Mouse (Mus musculus): ENCODE results near the gene 4931428F04Rik. TPM values are rescaled to one million over a fixed set of nuclear protein-coding genes. Genes with fewer than 3 reads are reported as not detected.

The 4931428F04Rik gene
- polyA plus RNA-seq, 1 experiment from 2014 or later = 17.9 TPM

DNA sequence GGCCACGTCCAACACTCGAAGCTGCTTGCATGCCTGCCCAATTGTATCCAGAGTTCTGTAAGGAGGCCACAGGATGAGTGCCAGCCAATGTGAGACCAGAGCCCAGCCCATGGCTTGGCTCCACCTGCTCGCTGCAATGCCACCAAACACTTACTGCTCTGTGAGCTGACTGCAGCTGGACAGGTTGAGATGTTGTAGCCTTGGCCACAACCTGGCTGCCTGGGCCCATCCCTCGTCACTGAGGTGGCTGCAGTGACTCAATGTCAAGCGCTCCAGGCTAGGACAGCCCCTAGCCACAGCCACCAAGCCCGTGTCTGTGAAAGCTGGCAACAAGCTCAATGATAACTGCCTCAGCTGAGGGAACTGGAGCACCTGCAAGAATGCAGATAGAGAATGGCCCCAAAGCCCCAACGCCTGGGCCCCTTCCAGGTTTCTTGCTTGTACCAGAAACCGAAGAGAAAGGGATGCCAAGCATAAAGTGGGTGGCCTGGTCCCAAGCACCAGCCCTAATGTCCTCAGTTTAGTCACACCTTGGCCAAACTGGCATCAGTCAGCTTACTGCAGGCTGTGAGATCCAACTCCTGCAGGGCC is 23.3 kb upstream of the 4931428F04Rik start:
- Histone ChIP-seq H3K4me3 (ENCODE audit: low read depth, low read length) (no peak overlapping the region), H3K27me3 (ENCODE audit: control insufficient read depth, insufficient read depth, low read length) (no peaks in the 10 kb centered on the region), H3K4me1 (ENCODE audit: control insufficient read depth, insufficient read depth, low read length) (no peaks in the 10 kb centered on the region), H3K27ac (replicated peaks; ENCODE audit: low read depth, low read length) (no peak overlapping the region), H3K36me3 (ENCODE audit: control insufficient read depth, insufficient read depth, low read length) (peaks cover 17% of the 10 kb centered on the region), H3K9me3 (ENCODE audit: control insufficient read depth, low read length) (no peaks in the 10 kb centered on the region), H3K4me2 (ENCODE audit: low read depth, severe bottlenecking) (no peak overlapping the region), H3K9ac (ENCODE audit: low read length) (no peak overlapping the region)
- ATAC-seq (ENCODE audit: insufficient number of reproducible peaks, low FRiP score, low TSS enrichment, low read depth) (no peak), DNase-seq (ENCODE audit: low spot score) (no peak)
- 87% methylated on average over 8 of the region's 8 CpGs for WGBS

DNA sequence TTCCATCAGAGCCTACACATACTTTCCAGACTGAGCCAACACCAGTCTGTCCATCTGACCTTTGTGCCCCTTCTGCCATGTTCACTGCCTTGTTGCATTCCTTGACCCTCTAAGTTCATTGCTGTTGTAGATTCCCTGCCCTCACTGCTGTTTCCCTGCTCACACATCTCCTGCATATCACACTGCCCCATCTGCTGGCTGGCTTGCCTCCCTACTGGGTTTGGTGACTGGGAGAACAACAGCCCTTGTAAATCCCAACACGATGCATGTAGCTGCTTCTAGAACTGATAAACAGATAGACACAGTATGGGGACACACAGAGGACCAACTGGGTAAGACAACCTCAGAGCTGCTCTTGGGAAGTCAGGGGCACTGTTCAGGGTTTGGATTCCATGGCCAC is 22.1 kb upstream of the 4931428F04Rik start:
- H3K4me1 ChIP-seq (ENCODE audit: control insufficient read depth, insufficient read depth, low read length) = no peaks in the 10 kb centered on the region
- ATAC-seq (ENCODE audit: insufficient number of reproducible peaks, low FRiP score, low TSS enrichment, low read depth) (no peak), DNase-seq (ENCODE audit: low spot score) (no peak)
- H3K4me3 ChIP-seq (ENCODE audit: low read depth, low read length) = no peak overlapping the region
- 88% methylated on average over 1 of the region's 1 CpGs for WGBS
- no peaks in the 10 kb centered on the region for H3K27me3 ChIP-seq (ENCODE audit: control insufficient read depth, insufficient read depth, low read length)
- no peak overlapping the region for H3K4me2 ChIP-seq (ENCODE audit: low read depth, severe bottlenecking)
- H3K9me3 ChIP-seq (ENCODE audit: control insufficient read depth, low read length) = no peaks in the 10 kb centered on the region
- peaks cover 19% of the 10 kb centered on the region for H3K36me3 ChIP-seq (ENCODE audit: control insufficient read depth, insufficient read depth, low read length)
- no peak overlapping the region for H3K9ac ChIP-seq (ENCODE audit: low read length)
- no peak overlapping the region for H3K27ac ChIP-seq (replicated peaks; ENCODE audit: low read depth, low read length)

DNA sequence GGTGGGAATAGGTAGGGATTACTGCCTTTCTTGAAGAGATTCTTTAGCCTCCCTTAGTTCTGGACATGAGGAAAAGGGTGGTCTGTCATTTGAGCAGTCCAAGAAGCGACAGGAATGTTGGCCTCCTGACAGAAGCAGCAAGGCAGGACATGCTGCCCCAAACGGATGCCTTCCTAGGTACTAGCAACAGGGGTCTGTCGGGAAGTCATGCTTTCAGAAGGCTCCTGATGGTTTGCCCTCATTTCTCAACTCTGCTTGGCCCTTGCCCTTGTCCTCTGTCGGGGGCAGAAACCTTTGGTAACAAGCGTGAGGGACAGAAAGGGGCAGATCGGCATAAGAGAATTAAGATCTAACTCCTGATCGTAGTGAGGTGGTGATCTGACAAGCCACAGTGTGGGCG is 20.5 kb upstream of the 4931428F04Rik start:
- no peak for ATAC-seq (ENCODE audit: insufficient number of reproducible peaks, low FRiP score, low TSS enrichment, low read depth)
- Histone ChIP-seq H3K27ac (replicated peaks; ENCODE audit: low read depth, low read length) (no peak overlapping the region), H3K4me1 (ENCODE audit: control insufficient read depth, insufficient read depth, low read length) (peaks cover 12% of the 10 kb centered on the region), H3K27me3 (ENCODE audit: control insufficient read depth, insufficient read depth, low read length) (no peaks in the 10 kb centered on the region), H3K9ac (ENCODE audit: low read length) (no peak overlapping the region), H3K4me2 (ENCODE audit: low read depth, severe bottlenecking) (no peak overlapping the region), H3K36me3 (ENCODE audit: control insufficient read depth, insufficient read depth, low read length) (peaks cover 16% of the 10 kb centered on the region), H3K4me3 (ENCODE audit: low read depth, low read length) (no peak overlapping the region), H3K9me3 (ENCODE audit: control insufficient read depth, low read length) (no peaks in the 10 kb centered on the region)
- WGBS = 87% methylated on average over 8 of the region's 8 CpGs
- no peak for DNase-seq (ENCODE audit: low spot score)

DNA sequence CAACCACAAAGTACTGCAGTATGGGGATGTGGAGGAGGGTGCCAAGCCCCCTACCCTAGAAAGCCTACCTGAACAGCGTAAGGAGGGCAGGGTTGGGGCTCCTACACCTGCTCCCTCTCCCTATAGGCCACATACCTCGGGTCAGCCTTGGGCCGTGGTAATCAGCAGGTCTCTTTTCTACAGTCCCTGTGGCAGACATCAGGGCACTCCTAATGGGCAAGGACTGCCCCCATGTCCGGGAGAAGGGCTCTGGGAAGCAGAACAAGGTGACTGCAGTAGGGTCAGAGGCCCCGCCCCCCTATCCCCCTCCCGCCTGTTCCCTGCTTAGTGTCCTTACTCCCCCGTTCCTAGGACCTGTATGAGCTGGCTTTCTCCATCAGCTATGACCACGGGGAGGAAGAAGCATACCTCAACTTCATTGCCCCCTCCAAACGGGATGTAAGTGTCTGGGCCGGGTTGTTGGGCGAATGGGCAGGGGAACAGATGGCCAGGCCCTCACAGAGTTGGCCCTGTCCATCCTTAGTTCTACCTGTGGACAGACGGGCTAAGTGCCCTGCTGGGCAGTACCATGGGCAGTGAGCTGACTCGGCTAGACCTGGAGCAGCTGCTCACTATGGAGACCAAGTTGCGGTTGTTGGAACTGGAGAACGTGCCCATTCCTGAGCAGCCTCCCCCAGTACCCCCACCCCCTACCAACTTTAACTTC is 19.6 kb upstream of the 4931428F04Rik start:
- ATAC-seq (ENCODE audit: insufficient number of reproducible peaks, low FRiP score, low TSS enrichment, low read depth) = no peak

DNA sequence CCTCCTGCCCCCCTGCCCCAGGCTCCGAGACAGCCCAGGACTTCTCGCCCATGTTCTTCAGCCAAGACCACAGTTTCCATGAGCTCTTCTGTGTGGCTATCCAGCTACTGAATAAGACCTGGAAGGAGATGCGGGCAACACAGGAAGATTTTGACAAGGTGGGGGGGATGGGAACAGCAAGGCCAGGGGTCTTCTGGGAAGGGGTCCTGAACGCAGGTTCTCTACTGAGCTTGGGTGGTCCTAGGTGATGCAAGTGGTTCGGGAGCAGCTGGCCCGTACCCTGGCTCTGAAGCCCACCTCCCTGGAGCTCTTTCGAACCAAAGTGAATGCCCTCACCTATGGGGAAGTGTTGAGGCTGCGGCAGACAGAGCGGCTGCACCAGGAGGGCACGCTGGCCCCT is 18.8 kb upstream of the 4931428F04Rik start:
- no peak overlapping the region for H3K4me2 ChIP-seq (ENCODE audit: low read depth, severe bottlenecking)
- no peak overlapping the region for H3K27ac ChIP-seq (replicated peaks; ENCODE audit: low read depth, low read length)
- peaks cover 17% of the 10 kb centered on the region for H3K36me3 ChIP-seq (ENCODE audit: control insufficient read depth, insufficient read depth, low read length)
- no peaks in the 10 kb centered on the region for H3K9me3 ChIP-seq (ENCODE audit: control insufficient read depth, low read length)
- H3K9ac ChIP-seq (ENCODE audit: low read length) = no peak overlapping the region
- DNase-seq (ENCODE audit: low spot score) (no peak), ATAC-seq (ENCODE audit: insufficient number of reproducible peaks, low FRiP score, low TSS enrichment, low read depth) (no peak)
- no peak overlapping the region for H3K4me3 ChIP-seq (ENCODE audit: low read depth, low read length)
- peaks cover 12% of the 10 kb centered on the region for H3K4me1 ChIP-seq (ENCODE audit: control insufficient read depth, insufficient read depth, low read length)
- WGBS = 95% methylated on average over 10 of the region's 10 CpGs
- no peaks in the 10 kb centered on the region for H3K27me3 ChIP-seq (ENCODE audit: control insufficient read depth, insufficient read depth, low read length)

More for the DNA sequence above, 19.6 kb upstream of the 4931428F04Rik start:
- Histone ChIP-seq H3K27me3 (ENCODE audit: control insufficient read depth, insufficient read depth, low read length) (no peaks in the 10 kb centered on the region), H3K4me3 (ENCODE audit: low read depth, low read length) (no peak overlapping the region), H3K4me2 (ENCODE audit: low read depth, severe bottlenecking) (no peak overlapping the region), H3K9me3 (ENCODE audit: control insufficient read depth, low read length) (no peaks in the 10 kb centered on the region), H3K9ac (ENCODE audit: low read length) (no peak overlapping the region), H3K4me1 (ENCODE audit: control insufficient read depth, insufficient read depth, low read length) (peaks cover 12% of the 10 kb centered on the region), H3K36me3 (ENCODE audit: control insufficient read depth, insufficient read depth, low read length) (peaks cover 16% of the 10 kb centered on the region), H3K27ac (replicated peaks; ENCODE audit: low read depth, low read length) (no peak overlapping the region)
- DNase-seq (ENCODE audit: low spot score) = no peak
- WGBS = 75% methylated on average over 15 of the region's 15 CpGs

DNA sequence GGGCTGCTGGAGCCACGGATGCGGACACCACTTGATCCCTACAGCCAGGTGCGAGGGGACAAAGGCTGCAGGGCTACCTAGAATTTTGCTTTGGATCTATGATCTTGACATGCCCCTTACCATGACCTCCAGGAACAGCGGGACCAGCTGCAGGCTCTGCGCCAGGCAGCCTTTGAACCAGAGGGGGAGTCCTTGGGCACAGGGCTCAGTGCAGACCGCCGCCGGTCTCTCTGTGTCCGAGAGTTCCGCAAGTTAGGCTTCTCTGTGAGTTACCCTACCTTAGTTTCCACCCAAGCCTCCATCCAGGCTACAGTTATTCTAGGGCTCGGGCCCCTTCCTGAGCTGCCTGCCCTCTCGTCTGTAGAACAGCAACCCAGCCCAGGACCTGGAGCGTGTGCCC is 18.0 kb upstream of the 4931428F04Rik start:
- H3K4me2 ChIP-seq (ENCODE audit: low read depth, severe bottlenecking) = no peak overlapping the region
- H3K36me3 ChIP-seq (ENCODE audit: control insufficient read depth, insufficient read depth, low read length) = peaks cover 15% of the 10 kb centered on the region
- H3K4me1 ChIP-seq (ENCODE audit: control insufficient read depth, insufficient read depth, low read length) = peaks cover 12% of the 10 kb centered on the region
- H3K9me3 ChIP-seq (ENCODE audit: control insufficient read depth, low read length) = no peaks in the 10 kb centered on the region
- no peaks in the 10 kb centered on the region for H3K27me3 ChIP-seq (ENCODE audit: control insufficient read depth, insufficient read depth, low read length)
- ATAC-seq (ENCODE audit: insufficient number of reproducible peaks, low FRiP score, low TSS enrichment, low read depth) (no peak), DNase-seq (ENCODE audit: low spot score) (no peak)
- H3K4me3 ChIP-seq (ENCODE audit: low read depth, low read length) = no peak overlapping the region
- no peak overlapping the region for H3K27ac ChIP-seq (replicated peaks; ENCODE audit: low read depth, low read length)
- no peak overlapping the region for H3K9ac ChIP-seq (ENCODE audit: low read length)
- WGBS = 94% methylated on average over 13 of the region's 13 CpGs

DNA sequence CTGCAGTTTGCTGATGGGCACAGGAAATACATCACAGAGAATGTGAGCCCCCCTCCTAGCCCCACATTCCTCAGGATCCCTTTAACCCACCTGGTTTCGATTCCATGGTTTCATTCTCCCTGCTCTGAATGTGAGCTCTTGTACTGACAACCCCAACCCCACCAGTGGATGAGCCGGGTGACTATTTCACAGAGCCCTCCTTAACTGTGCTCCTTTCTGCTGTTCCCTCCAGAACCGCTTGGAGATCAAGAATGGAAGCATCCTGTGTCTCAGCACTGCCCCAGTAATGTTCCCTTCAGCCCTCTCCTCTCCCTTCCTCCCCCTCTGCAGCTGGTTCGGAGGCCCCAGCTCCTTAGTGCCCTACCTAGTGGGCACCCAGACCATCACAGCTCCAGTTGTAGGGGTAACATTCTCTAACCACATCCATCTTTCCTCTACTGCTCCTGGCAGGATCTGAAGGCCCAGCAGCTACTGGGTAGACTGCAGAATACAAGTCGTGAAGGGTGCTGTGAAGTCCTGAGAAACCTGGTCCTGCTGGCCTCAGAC is 16.6 kb upstream of the 4931428F04Rik start:
- 47% methylated on average over 5 of the region's 5 CpGs for WGBS
- Histone ChIP-seq H3K36me3 (ENCODE audit: control insufficient read depth, insufficient read depth, low read length) (peaks cover 18% of the 10 kb centered on the region), H3K27me3 (ENCODE audit: control insufficient read depth, insufficient read depth, low read length) (no peaks in the 10 kb centered on the region), H3K27ac (replicated peaks; ENCODE audit: low read depth, low read length) (peak overlapping the region; percentile 52; the same call in 1 of the 2 replicates), H3K4me1 (ENCODE audit: control insufficient read depth, insufficient read depth, low read length) (peaks cover 12% of the 10 kb centered on the region), H3K4me3 (ENCODE audit: low read depth, low read length) (peak overlapping the region; percentile 15), H3K9me3 (ENCODE audit: control insufficient read depth, low read length) (no peaks in the 10 kb centered on the region), H3K4me2 (ENCODE audit: low read depth, severe bottlenecking) (peak overlapping the region; percentile 58), H3K9ac (ENCODE audit: low read length) (0 out of 2 replicates have a peak overlapping the region, but pooled peaks have one; percentile 48)
- ATAC-seq (ENCODE audit: insufficient number of reproducible peaks, low FRiP score, low TSS enrichment, low read depth) (peak; percentile 13; the same call in 1 of the 2 replicates), DNase-seq (ENCODE audit: low spot score) (peak; percentile 33)

DNA sequence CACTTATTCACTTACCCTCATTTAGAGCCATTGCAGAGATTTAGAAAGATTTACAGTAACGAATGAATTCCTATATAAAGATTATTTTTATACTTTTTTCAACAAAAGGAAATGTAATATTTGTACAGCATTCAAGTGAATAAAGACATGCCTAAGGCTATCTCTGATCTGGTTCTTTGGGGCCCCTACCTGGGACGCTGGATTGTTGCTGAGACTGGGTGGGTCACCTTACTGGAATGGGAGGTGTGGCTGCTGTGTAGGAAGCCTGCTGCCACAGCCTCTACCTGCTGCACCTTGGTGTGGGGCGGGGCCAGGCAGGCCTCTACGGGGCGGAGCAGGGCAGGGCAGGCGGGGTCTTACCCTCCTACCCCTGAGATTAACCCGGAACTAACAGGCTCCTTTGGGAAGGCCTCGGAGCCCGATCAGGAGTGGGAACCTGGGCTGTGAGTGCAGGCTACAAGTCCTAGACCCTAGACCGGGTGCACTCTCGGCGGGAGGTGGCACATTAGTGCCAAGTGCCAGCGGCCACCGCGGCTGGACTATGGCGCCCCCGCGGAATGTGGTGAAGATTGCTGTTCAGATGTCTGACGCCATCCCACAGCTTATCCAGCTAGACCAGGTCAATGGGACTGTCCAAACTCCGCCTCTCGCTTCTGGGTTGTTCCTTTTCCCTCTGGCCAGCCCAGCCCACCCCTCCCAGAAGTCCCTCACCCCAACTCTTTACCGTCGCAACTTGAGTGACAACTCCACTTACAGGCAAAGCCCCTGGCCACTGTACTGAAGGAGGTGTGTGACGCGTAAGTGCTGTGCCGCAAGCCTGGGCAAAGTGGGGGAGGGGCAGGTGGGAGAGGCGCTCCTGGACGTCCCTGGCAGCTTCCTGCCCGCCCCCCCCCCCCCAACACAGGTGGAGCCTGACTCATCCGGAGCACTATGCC is 15.8 kb upstream of the 4931428F04Rik start, which contains the start of gene Elmo3:
TSS of gene Elmo3 (plus strand) at position 391 of the 935 bp plus-strand sequence.
- peak; percentile 75 for DNase-seq (ENCODE audit: low spot score)
- Histone ChIP-seq H3K4me1 (ENCODE audit: control insufficient read depth, insufficient read depth, low read length) (peaks cover 12% of the 10 kb centered on the region), H3K9me3 (ENCODE audit: control insufficient read depth, low read length) (no peaks in the 10 kb centered on the region), H3K27ac (replicated peaks; ENCODE audit: low read depth, low read length) (peak within 1 kb of the TSS; percentile 52; the same call in 1 of the 2 replicates), H3K9ac (ENCODE audit: low read length) (peak within 1 kb of the TSS; percentile 48; the same call in 1 of the 2 replicates), H3K4me3 (ENCODE audit: low read depth, low read length) (peak within 1 kb of the TSS; percentile 15), H3K36me3 (ENCODE audit: control insufficient read depth, insufficient read depth, low read length) (peaks cover 24% of the 10 kb centered on the region), H3K27me3 (ENCODE audit: control insufficient read depth, insufficient read depth, low read length) (no peaks in the 10 kb centered on the region), H3K4me2 (ENCODE audit: low read depth, severe bottlenecking) (peak within 1 kb of the TSS; percentile 58)
- ATAC-seq (ENCODE audit: insufficient number of reproducible peaks, low FRiP score, low TSS enrichment, low read depth) = peak; percentile 40; the same call in 1 of the 2 replicates
- WGBS = 7% methylated on average over 29 of the region's 30 CpGs

Data from limb, embryonic 11.5 days (tissue).